ENCODE assay signal across 8 mouse cellular contexts in genomic region chr17:28256651-28257328, GRCm38 (mm10). TPM values are rescaled to one million over a fixed set of nuclear protein-coding genes. Genes with fewer than 3 reads are reported as not detected.
DNase-seq lines count a peak whose midpoint lies in the region; ATAC-seq and TF ChIP-seq lines count a peak whose summit lies in the region.

No protein-coding gene starts in this region.

- WGBS in hindbrain, postnatal 0 days: 64% methylated on average over 13 of the region's 13 CpGs
- WGBS in liver, embryonic 13.5 days (ENCODE audit: insufficient replicate concordance): 29% methylated on average over 13 of the region's 13 CpGs
- 73% methylated on average over 13 of the region's 13 CpGs for WGBS in neural tube, embryonic 15.5 days

- H3K36me3 ChIP-seq in G1E (replicated peaks): peaks cover 55% of the 10 kb centered on the region
- H3K36me3 ChIP-seq in hindbrain, postnatal 0 days (ENCODE audit: insufficient read depth, low read length): no peaks in the 10 kb centered on the region
- peaks cover 19% of the 10 kb centered on the region for H3K36me3 ChIP-seq in liver, embryonic 13.5 days
- no peaks in the 10 kb centered on the region for H3K36me3 ChIP-seq in neural tube, embryonic 15.5 days

- no peak for TF ChIP-seq CTCF in G1E (IDR thresholded peaks at IDR 0.05; ENCODE audit: low read depth, low read length)
- TF ChIP-seq CTCF in gastrocnemius, adult 2 months (IDR thresholded peaks at IDR 0.05): no peak
- no peak for TF ChIP-seq CTCF in hindbrain, postnatal 0 days (IDR thresholded peaks at IDR 0.05; ENCODE audit: low read depth)

- no peak overlapping the region for H3K4me3 ChIP-seq in G1E (ENCODE audit: low read depth, low read length)
- peak overlapping the region; percentile 56 for H3K4me3 ChIP-seq in gastrocnemius, adult 2 months
- no peak overlapping the region for H3K4me3 ChIP-seq in hindbrain, postnatal 0 days (ENCODE audit: low read length)
- H3K4me3 ChIP-seq in liver, embryonic 13.5 days (replicated peaks): no peak overlapping the region
- H3K4me3 ChIP-seq in neural tube, embryonic 15.5 days (replicated peaks): no peak overlapping the region

- H3K9ac ChIP-seq in hindbrain, postnatal 0 days (replicated peaks; ENCODE audit: low read length): no peak overlapping the region
- H3K9ac ChIP-seq in liver, embryonic 13.5 days: peak overlapping the region; percentile 1; the same call in 1 of the 2 replicates
- H3K9ac ChIP-seq in neural tube, embryonic 15.5 days (replicated peaks): no peak overlapping the region

- DNase-seq in 416B (ENCODE audit: low read depth): peak; percentile 93
- peak; percentile 44 for DNase-seq in G1E (ENCODE audit: low spot score)
- DNase-seq in gastrocnemius, adult 2 months: peak; percentile 71
- no peak for DNase-seq in hindbrain, postnatal 0 days (ENCODE audit: low spot score)
- DNase-seq in liver, embryonic 13.5 days: no peak
- DNase-seq in c-Kit-positive CD71-positive TER-119-positive erythroid progenitor cells, embryonic 14.5 days (ENCODE audit: low spot score): no peak
- DNase-seq in layer of hippocampus, adult 8-10 months (ENCODE audit: low spot score in 2 of 2): no peak

- H3K27me3 ChIP-seq in G1E (ENCODE audit: insufficient read depth, low read length): no peaks in the 10 kb centered on the region; the same call in 1 of the 2 replicates
- H3K27me3 ChIP-seq in hindbrain, postnatal 0 days (ENCODE audit: insufficient read depth, low read length): no peaks in the 10 kb centered on the region
- H3K27me3 ChIP-seq in liver, embryonic 13.5 days: no peaks in the 10 kb centered on the region
- no peaks in the 10 kb centered on the region for H3K27me3 ChIP-seq in neural tube, embryonic 15.5 days (replicated peaks)

- H3K4me2 ChIP-seq in hindbrain, postnatal 0 days (ENCODE audit: low read depth, low read length): no peak overlapping the region
- H3K4me2 ChIP-seq in liver, embryonic 13.5 days: peak overlapping the region; percentile 13; the same call in 1 of the 2 replicates
- H3K4me2 ChIP-seq in neural tube, embryonic 15.5 days: no peak overlapping the region

- H3K4me1 ChIP-seq in G1E (ENCODE audit: insufficient read depth, low read depth, low read length): peaks cover 39% of the 10 kb centered on the region
- peaks cover 8% of the 10 kb centered on the region for H3K4me1 ChIP-seq in hindbrain, postnatal 0 days (ENCODE audit: insufficient read depth, low read length)
- H3K4me1 ChIP-seq in liver, embryonic 13.5 days (replicated peaks): peaks cover 80% of the 10 kb centered on the region
- H3K4me1 ChIP-seq in neural tube, embryonic 15.5 days: peaks cover 42% of the 10 kb centered on the region

- peak; percentile 34; the same call in 1 of the 2 replicates for ATAC-seq in G1E (ENCODE audit: extremely low read depth, insufficient number of reproducible peaks, low FRiP score, poor library complexity, severe bottlenecking)
- no peak for ATAC-seq in hindbrain, postnatal 0 days
- ATAC-seq in liver, embryonic 13.5 days (ENCODE audit: low read depth): no peak
- no peak for ATAC-seq in neural tube, embryonic 15.5 days (ENCODE audit: low FRiP score)

- H3K27ac ChIP-seq in gastrocnemius, adult 2 months: peak overlapping the region; percentile 81
- peak overlapping the region; percentile 22; the same call in 1 of the 2 replicates for H3K27ac ChIP-seq in hindbrain, postnatal 0 days
- peak overlapping the region; percentile 9; the same call in 1 of the 2 replicates for H3K27ac ChIP-seq in liver, embryonic 13.5 days
- H3K27ac ChIP-seq in neural tube, embryonic 15.5 days (replicated peaks): peak overlapping the region; percentile 71

- intact Hi-C loops in gastrocnemius, adult 2 months (cut with DNase I): no loop called here

- peaks cover 7% of the 10 kb centered on the region; the same call in 1 of the 2 replicates for H3K9me3 ChIP-seq in G1E (replicated peaks)
- H3K9me3 ChIP-seq in hindbrain, postnatal 0 days (ENCODE audit: low read length): no peaks in the 10 kb centered on the region
- H3K9me3 ChIP-seq in liver, embryonic 13.5 days (replicated peaks): no peaks in the 10 kb centered on the region
- no peaks in the 10 kb centered on the region for H3K9me3 ChIP-seq in neural tube, embryonic 15.5 days (replicated peaks)

RNA-seq across cellular contexts. Expression of gene Ppard, which starts 24.3 kb away (rescaled TPM):
- 19.1 and 23.4 TPM in 2 replicates for total RNA-seq in G1E (2014; fragmentation: Nextera tagmentation)
- total RNA-seq in G1E (2017): 2.6 and 3.0 TPM in 2 replicates
- polyA plus RNA-seq in G1E (2012): 17.8 and 17.9 TPM in 2 replicates
- total RNA-seq in gastrocnemius, adult 2 months (2021): 10 to 100 TPM; 29.1 to 30.7 TPM
- 16.4 and 16.6 TPM in 2 replicates for total RNA-seq in hindbrain, postnatal 0 days (2014; rRNA removed)
- polyA plus RNA-seq in hindbrain, postnatal 0 days (2015; fragmentation: Nextera tagmentation; extraction: Ambion mirVana): 1.4 and 1.7 TPM in 2 replicates
- polyA plus RNA-seq in liver, embryonic 13.5 days (2015; fragmentation: Nextera tagmentation; extraction: Ambion mirVana): 1.3 and 1.4 TPM in 2 replicates
- polyA plus RNA-seq in neural tube, embryonic 15.5 days (2015; fragmentation: Nextera tagmentation; extraction: Ambion mirVana): 1.3 and 1.7 TPM in 2 replicates
- total RNA-seq in layer of hippocampus, adult 8-10 months (2022): 10 to 100 TPM; 24.5 to 27.5 (median 26.7) TPM

RNA-seq across cellular contexts. Expression of gene Def6, which starts 49.2 kb away (rescaled TPM):
- 38.5 and 58.4 TPM in 2 replicates for total RNA-seq in G1E (2014; fragmentation: Nextera tagmentation)
- 92.8 and 113 TPM in 2 replicates for total RNA-seq in G1E (2017)
- polyA plus RNA-seq in G1E (2012): 308 and 346 TPM in 2 replicates
- total RNA-seq in gastrocnemius, adult 2 months (2021): 1 to 10 TPM; 1.5 to 1.6 TPM
- total RNA-seq in hindbrain, postnatal 0 days (2014; rRNA removed): 5.4 and 13.0 TPM in 2 replicates
- 7.8 and 9.9 TPM in 2 replicates for polyA plus RNA-seq in hindbrain, postnatal 0 days (2015; fragmentation: Nextera tagmentation; extraction: Ambion mirVana)
- polyA plus RNA-seq in liver, embryonic 13.5 days (2015; fragmentation: Nextera tagmentation; extraction: Ambion mirVana): 14.6 and 14.8 TPM in 2 replicates
- polyA plus RNA-seq in neural tube, embryonic 15.5 days (2015; fragmentation: Nextera tagmentation; extraction: Ambion mirVana): 8.6 and 24.0 TPM in 2 replicates
- 1 to 10 TPM; 2.9 to 6.5 (median 3.5) TPM for total RNA-seq in layer of hippocampus, adult 8-10 months (2022)

RNA-seq across cellular contexts. Expression of gene Fance, which starts 56.5 kb away (rescaled TPM):
- total RNA-seq in G1E (2014; fragmentation: Nextera tagmentation) (33.9 and 34.5 TPM in 2 replicates), G1E (2017) (50.1 and 50.7 TPM in 2 replicates)
- polyA plus RNA-seq in G1E (2012): 79.0 and 80.0 TPM in 2 replicates
- 10 to 100 TPM in 1 of 2 experiments, 1 to 10 TPM in 1; 9.4 to 11.2 TPM for total RNA-seq in gastrocnemius, adult 2 months (2021)
- 38.7 and 46.5 TPM in 2 replicates for total RNA-seq in hindbrain, postnatal 0 days (2014; rRNA removed)
- polyA plus RNA-seq in hindbrain, postnatal 0 days (2015; fragmentation: Nextera tagmentation; extraction: Ambion mirVana): 23.6 and 27.2 TPM in 2 replicates
- 11.3 and 13.5 TPM in 2 replicates for polyA plus RNA-seq in liver, embryonic 13.5 days (2015; fragmentation: Nextera tagmentation; extraction: Ambion mirVana)
- polyA plus RNA-seq in neural tube, embryonic 15.5 days (2015; fragmentation: Nextera tagmentation; extraction: Ambion mirVana): 26.3 and 30.3 TPM in 2 replicates
- 10 to 100 TPM; 31.8 to 42.1 (median 34.9) TPM for total RNA-seq in layer of hippocampus, adult 8-10 months (2022)

Comparison
In these comparisons a context has a peak if more than half of its experiments do, and no peak if none do; other contexts are left out.
1. DNase-seq: peak in 416B (single experiment), G1E (single experiment) and gastrocnemius, adult 2 months (single experiment); none in hindbrain, postnatal 0 days (single experiment), liver, embryonic 13.5 days (single experiment), c-Kit-positive CD71-positive TER-119-positive erythroid progenitor cells, embryonic 14.5 days (single experiment) and layer of hippocampus, adult 8-10 months (0 of 2).
2. H3K27ac ChIP-seq: peak in every context shown above with its lines; median percentile 81 in gastrocnemius, adult 2 months; 71 in neural tube, embryonic 15.5 days; 22 in hindbrain, postnatal 0 days; 9 in liver, embryonic 13.5 days.